Mouse (Mus musculus) right cerebral cortex, postnatal 25 days (tissue): ENCODE data around the gene 1700013G24Rik.

ENCODE experiments used
- DNase-seq: peaks from one replicate; pipeline ENCODE4 v3.0.0; 2022

Gene 1700013G24Rik

DNA sequence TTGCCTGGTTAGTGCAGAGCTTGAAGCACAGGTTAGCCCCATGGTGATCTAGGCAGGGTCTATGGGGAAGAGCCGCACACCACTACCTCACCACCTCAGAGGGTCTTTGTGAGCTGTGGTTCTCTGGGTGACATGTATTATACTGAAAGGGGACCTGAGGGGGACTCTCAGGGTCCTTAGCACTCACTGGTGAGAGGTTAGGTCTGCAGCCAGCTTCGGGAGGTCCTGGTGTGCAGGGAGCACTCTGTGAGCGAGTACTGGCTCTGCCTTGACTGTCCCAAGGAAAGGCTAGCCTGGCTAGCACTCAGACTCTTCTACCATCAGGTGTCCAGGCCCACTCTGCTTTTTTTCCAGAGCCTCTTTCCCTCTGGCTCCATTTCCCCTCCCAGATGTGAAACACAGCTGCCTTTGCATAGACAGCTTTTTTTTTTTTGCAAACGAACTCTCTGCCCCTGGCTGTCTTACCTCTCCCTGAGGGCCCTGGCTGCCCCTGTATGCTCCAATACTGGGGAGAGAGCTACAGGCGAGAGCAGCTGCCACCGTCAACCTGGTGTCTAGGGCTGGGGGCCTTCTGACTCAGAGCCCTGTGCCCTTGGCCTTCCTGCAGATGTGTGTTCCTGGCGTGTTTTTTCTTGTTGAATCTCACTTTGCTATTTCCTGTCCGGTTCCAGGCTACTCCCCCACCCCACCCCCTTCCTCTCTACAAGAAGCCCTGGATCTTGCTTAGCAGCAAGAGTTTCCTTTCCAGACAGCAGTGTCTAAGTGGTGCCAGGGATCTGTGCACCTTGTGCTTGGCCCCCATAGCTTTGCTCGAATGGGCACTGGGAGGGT lies 45.0 kb downstream of the 1700013G24Rik start:
- no peak for DNase-seq

DNA sequence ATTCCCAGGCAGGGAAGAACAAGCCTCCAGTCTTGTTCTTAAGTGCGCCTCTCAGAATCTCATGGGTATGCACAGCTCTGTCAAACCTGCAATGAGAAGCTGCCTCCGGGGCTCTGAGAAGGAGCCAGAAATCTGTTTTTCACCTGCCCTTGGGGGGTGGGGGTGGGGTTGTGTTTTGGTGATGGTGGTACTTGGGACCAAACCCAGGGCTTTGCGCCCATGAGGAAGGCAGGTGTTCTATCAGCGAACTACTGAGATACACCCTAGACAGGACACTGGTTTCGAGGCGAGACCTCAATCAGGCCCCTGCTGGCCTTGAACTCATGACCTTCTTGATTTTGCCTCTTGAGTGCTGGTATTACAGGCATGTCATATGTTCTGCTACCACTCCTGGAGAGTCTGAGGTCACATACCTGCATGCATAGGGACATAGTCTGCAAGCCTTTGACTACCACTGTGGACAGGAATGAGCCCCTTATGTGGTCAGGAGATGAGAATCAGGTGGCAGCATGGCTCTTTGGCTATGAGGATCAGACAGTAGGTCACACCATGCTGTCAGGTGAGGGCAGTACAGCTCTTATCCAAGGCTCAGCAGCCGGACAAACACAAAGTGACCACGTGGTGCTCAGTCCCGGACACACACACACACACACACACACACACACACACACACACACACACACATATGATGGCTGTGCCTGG lies 45.9 kb downstream of the 1700013G24Rik start:
- no peak for DNase-seq

DNA sequence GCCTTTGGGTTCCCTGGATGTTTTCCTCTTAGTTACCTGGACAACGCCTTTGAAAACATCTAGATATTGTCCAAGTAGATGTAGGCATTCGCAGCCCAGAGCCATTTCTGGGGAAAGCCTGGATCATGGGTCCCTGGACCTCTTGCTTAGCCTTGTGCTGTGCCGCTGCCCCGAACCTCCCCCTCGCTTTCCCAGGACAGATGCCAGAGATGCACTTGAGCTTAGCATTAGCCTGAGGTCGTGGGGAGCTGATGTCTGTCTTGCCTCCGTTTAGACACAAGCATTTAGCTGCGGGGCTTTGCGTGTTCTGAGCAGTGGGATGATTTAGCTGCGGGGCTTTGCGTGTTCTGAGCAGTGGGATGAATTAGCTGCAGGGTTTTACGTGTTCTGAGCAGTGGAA lies 47.1 kb downstream of the 1700013G24Rik start:
- no peak for DNase-seq

DNA sequence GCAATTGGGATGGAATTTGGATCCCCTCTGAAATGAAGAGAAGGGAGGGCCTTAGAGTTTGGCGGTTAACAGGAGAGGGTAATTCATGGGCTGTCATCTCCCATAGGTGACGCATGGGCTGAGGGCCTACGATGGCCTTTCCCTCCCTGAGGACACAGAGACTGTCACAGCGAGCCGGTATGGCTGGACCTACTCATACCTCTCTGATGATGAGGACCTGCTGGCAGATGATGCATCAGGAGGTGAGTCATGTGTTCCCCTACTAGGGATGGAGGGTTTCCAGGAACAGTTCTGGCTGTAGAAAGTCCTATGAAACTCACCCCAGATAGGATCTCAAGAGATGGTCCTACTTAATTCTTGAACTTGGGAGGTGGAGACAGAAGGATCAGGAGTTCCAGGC lies 47.9 kb downstream of the 1700013G24Rik start:
- no peak for DNase-seq

DNA sequence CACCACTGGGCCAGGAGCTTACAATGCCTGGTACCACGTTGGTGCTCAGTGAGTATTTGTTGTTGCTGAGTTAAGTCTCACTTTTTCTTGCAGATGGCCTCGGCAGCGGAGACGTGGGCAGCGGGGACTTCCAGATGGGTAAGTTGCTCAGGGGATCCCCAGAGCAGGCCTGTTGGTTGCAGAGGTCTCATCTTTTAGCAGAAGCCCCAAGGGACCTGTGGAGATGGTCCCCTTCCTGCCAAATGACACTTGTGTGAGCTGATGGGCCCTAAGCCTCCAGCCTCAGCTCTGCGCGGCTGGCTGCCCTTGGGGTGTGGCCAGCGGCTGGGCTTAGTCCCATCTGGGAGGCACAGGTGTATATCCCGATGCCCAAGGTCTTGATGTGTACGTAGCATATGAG lies 49.1 kb downstream of the 1700013G24Rik start:
- DNase-seq, result no peak

DNA sequence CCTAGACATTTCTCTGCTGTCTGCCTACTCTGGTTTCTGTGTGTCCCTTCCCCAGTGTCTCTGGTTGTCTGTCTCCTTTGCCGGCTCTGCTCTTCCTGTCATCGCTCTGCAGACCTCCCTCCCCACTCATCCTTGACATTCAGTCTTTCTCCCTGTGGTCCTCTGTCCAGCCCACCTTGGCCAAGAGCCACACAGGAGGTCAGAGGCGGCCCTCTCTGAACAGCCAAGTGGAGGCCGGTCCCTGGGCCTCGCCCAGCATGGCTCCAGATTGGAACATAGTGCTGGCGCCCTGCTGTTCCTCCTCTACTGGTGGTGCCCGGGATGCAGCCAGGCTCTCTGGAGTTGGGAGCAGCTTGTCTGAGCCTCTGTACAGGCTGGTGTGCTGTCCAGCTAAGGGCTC lies 49.7 kb downstream of the 1700013G24Rik start:
- DNase-seq, result no peak

DNA sequence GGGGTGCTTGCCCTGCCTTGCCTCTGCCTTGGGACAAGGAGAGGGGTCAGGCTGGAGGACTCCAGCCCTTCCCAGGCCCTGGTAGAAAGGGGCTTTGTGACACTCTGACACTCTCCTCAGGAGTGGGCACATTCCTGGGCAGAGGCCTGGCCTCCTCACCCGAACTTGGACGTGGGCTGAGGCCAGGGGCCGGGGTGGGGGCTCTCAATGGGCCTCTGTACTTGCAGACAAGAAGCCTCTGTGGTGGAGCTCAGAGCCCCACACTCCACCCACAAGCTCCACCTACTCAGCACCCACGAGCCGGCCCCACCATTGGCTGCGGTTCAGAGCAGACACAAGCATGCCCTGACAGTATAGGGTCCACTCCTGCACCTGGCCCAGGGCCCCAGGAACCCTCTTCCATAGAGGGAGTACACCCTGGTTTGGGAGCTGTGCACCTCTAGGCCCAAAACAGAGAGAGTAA lies 50.5 kb downstream of the 1700013G24Rik start:
- no peak for DNase-seq
